ENCODE assay signal across 8 mouse cellular contexts in genomic region chr5:122391786-122392180, GRCm38 (mm10). TPM values are rescaled to one million over a fixed set of nuclear protein-coding genes. Genes with fewer than 3 reads are reported as not detected.
DNase-seq lines count a peak whose midpoint lies in the region; ATAC-seq and TF ChIP-seq lines count a peak whose summit lies in the region.

Arpc3 (plus strand) TSS chr5:122391878.

- no peaks in the 10 kb centered on the region for H3K4me1 ChIP-seq in hindbrain, postnatal 0 days (ENCODE audit: insufficient read depth, low read length)

- H3K4me2 ChIP-seq in hindbrain, postnatal 0 days (ENCODE audit: low read depth, low read length), result peak within 1 kb of the TSS; percentile 78

- ATAC-seq in common myeloid progenitor, adult 5-6 weeks (replicated peaks; ENCODE audit: low read depth, poor library complexity, severe bottlenecking), result peak; percentile 91
- ATAC-seq in hindbrain, postnatal 0 days, result peak; percentile 88
- ATAC-seq in megakaryocyte, adult 5-6 weeks (ENCODE audit: poor library complexity, severe bottlenecking), result peak; percentile 95

- WGBS in hindbrain, postnatal 0 days, result under 1% methylated on average over 39 of the region's 39 CpGs

- peak within 1 kb of the TSS; percentile 89 for H3K4me3 ChIP-seq in gastrocnemius, adult 2 months
- H3K4me3 ChIP-seq in hindbrain, postnatal 0 days (ENCODE audit: low read length), result peak within 1 kb of the TSS; percentile 91
- peak within 1 kb of the TSS; percentile 86 for H3K4me3 ChIP-seq in left cerebral cortex, adult 2 months

- peak within 1 kb of the TSS; percentile 94 for H3K27ac ChIP-seq in gastrocnemius, adult 2 months
- peak within 1 kb of the TSS; percentile 70; the same call in 1 of the 2 replicates for H3K27ac ChIP-seq in hindbrain, postnatal 0 days
- peak within 1 kb of the TSS; percentile 95 for H3K27ac ChIP-seq in left cerebral cortex, adult 2 months

- H3K27me3 ChIP-seq in hindbrain, postnatal 0 days (ENCODE audit: insufficient read depth, low read length), result no peaks in the 10 kb centered on the region

- H3K9me3 ChIP-seq in hindbrain, postnatal 0 days (ENCODE audit: low read length), result no peaks in the 10 kb centered on the region

- peaks cover under 1% of the 10 kb centered on the region; the same call in 1 of the 2 replicates for H3K36me3 ChIP-seq in hindbrain, postnatal 0 days (ENCODE audit: insufficient read depth, low read length)

- intact Hi-C loops in gastrocnemius, adult 2 months (cut with DNase I), result loop anchor here (5.0 kb wide), 2 partner anchors 124 to 259 kb away; no protein-coding TSS in a partner anchor
- intact Hi-C loops in left cerebral cortex, adult 2 months (cut with DNase I), result loop anchor here (5.0 kb wide), 2 partner anchors 124 to 279 kb away; no protein-coding TSS in a partner anchor

- DNase-seq in ZHBTc4 (ENCODE audit: low read depth, low spot score), result peak; percentile 95
- peak; percentile 93 for DNase-seq in gastrocnemius, adult 2 months
- DNase-seq in hindbrain, postnatal 0 days (ENCODE audit: low spot score), result peak; percentile 96
- peak; percentile 92 to 93 for DNase-seq in left cerebral cortex, adult 2 months (ENCODE audit: extremely low spot score in 1 of 2, low spot score in 2 of 2)
- DNase-seq in right cerebral cortex, adult 2 months (ENCODE audit: low spot score in 2 of 2), result peak; percentile 91 to 94
- peak; percentile 92 for DNase-seq in urinary bladder, postnatal 14 days (ENCODE audit: low spot score)

- peak within 1 kb of the TSS; percentile 81 for H3K9ac ChIP-seq in hindbrain, postnatal 0 days (replicated peaks; ENCODE audit: low read length)

- peak; percentile 98 for TF ChIP-seq CTCF in gastrocnemius, adult 2 months (IDR thresholded peaks at IDR 0.05)
- peak; percentile 91 for TF ChIP-seq CTCF in hindbrain, postnatal 0 days (IDR thresholded peaks at IDR 0.05; ENCODE audit: low read depth)
- peak; percentile 89 for TF ChIP-seq CTCF in left cerebral cortex, adult 2 months (IDR thresholded peaks at IDR 0.05)

RNA-seq across cellular contexts. Expression of gene Arpc3, which starts in this region (rescaled TPM):
- total RNA-seq in common myeloid progenitor, adult 5-6 weeks (2017), result 661 and 743 TPM in 2 replicates
- 10 to 100 TPM; 45.2 to 62.8 TPM for total RNA-seq in gastrocnemius, adult 2 months (2021)
- total RNA-seq in hindbrain, postnatal 0 days (2014; rRNA removed), result 141 and 163 TPM in 2 replicates
- 133 and 144 TPM in 2 replicates for polyA plus RNA-seq in hindbrain, postnatal 0 days (2015; fragmentation: Nextera tagmentation; extraction: Ambion mirVana)
- total RNA-seq in left cerebral cortex, adult 2 months (2021), result 100 to 1,000 TPM; 200 to 216 TPM
- total RNA-seq in megakaryocyte, adult 5-6 weeks (2015), result 319 and 422 TPM in 2 replicates
- total RNA-seq in megakaryocyte, adult 5-6 weeks (2017), result 1,374 and 1,550 TPM in 2 replicates

Comparison
In these comparisons a context has a peak if more than half of its experiments do, and no peak if none do; other contexts are left out.
1. Peak in every context shown above with its lines: DNase-seq, ATAC-seq, H3K4me3 ChIP-seq and H3K27ac ChIP-seq.